Mouse (Mus musculus) layer of hippocampus, adult 6 months (tissue): ENCODE data around the gene Polr1a. TPM values are rescaled to one million over a fixed set of nuclear protein-coding genes. Genes with fewer than 3 reads are reported as not detected.

Experiments used
- long read RNA-seq, 2 experiments: library from polyadenylated mRNA; unstranded; transcript quantifications; one replicate each; pipeline ENCODE4 v2.0.0; 2019 to 2020
- polyA plus RNA-seq: library from polyadenylated mRNA; unstranded; fragments of <200 nt; fragmentation: Nextera tagmentation; gene quantifications from 2 replicates; pipeline ENCODE4 v1.2.3, GENCODE M21; 2021

The Polr1a gene
- 6.6 and 6.8 TPM in 2 replicates for polyA plus RNA-seq
- long read RNA-seq, experiment 1, partial matches to known transcripts, result 8 of 8 reads
- long read RNA-seq, experiment 1, other reads (novel, unspliced or antisense), result 0 of 8 reads
- long read RNA-seq, experiment 2, full-length matches to known transcripts, result 2 of 51 reads
- long read RNA-seq, experiment 2, partial matches to known transcripts, result 40 of 51 reads
- long read RNA-seq, experiment 2, other reads (novel, unspliced or antisense), result 9 of 51 reads

GRCm38 (mm10) chr6:71908481-71909381 lies at the start of gene Polr1a, which contains the start of gene Ptcd3:
Polr1a (plus strand) TSS chr6:71909053.
Ptcd3 (minus strand) TSS chr6:71908750.

Other genes with a start within 250 kb of the Polr1a start
- gene Reep1, start 201.5 kb upstream of the Polr1a start, polyA plus RNA-seq, result 35.1 and 36.1 TPM in 2 replicates
- 42.4 and 49.5 TPM in 2 replicates for gene Mrpl35, start 82.1 kb upstream of the Polr1a start, polyA plus RNA-seq
- gene Immt, start 77.7 kb upstream of the Polr1a start, polyA plus RNA-seq, result 97.3 and 107 TPM in 2 replicates
- 25.7 and 26.0 TPM in 2 replicates for gene Ptcd3, start 303 bp upstream of the Polr1a start, polyA plus RNA-seq
- 47.0 and 51.1 TPM in 2 replicates for gene St3gal5, start 188.5 kb downstream of the Polr1a start, polyA plus RNA-seq